Mouse (Mus musculus) liver, embryonic 11.5 days (tissue): ENCODE results near the gene Gnat2. TPM values are rescaled to one million over a fixed set of nuclear protein-coding genes. Genes with fewer than 3 reads are reported as not detected.

Experiments
- ATAC-seq: fragments of 200-750 bp; cut with Nextera tagmentation; replicated peaks from 2 replicates; pipeline ENCODE4 v1.8.0; 2017; ENCODE audit warnings: moderate number of reproducible peaks, mild to moderate bottlenecking, moderate TSS enrichment, moderate library complexity; ENCODE audit not compliant: low FRiP score
- DNase-seq: peaks from one replicate; pipeline ENCODE4 v3.0.0-alpha.2; 2017; ENCODE audit warnings: low spot score
- H3K27ac ChIP-seq: fragments of 300-500 bp; sonication (generic); 2 replicates; pipeline ENCODE4 v1.5.1; 2014; ENCODE audit warnings: mild to moderate bottlenecking, low read depth, low read length, control low read depth
- H3K27me3 ChIP-seq: fragments of 300-500 bp; sonication (generic); replicated peaks from 2 replicates; pipeline ENCODE4 v1.6.1; 2014; ENCODE audit warnings: low read length, mixed read lengths; ENCODE audit not compliant: control insufficient read depth, insufficient read depth
- H3K36me3 ChIP-seq: fragments of 300-500 bp; sonication (generic); 2 replicates; pipeline ENCODE4 v1.6.1; 2014; ENCODE audit warnings: mild to moderate bottlenecking, low read length, moderate library complexity, mixed read lengths; ENCODE audit not compliant: control insufficient read depth, insufficient read depth
- H3K4me1 ChIP-seq: fragments of 300-500 bp; sonication (generic); replicated peaks from 2 replicates; pipeline ENCODE4 v1.6.1; 2014; ENCODE audit warnings: low read length, mixed read lengths; ENCODE audit not compliant: control insufficient read depth, insufficient read depth
- H3K4me2 ChIP-seq: fragments of 300-500 bp; sonication (generic); 2 replicates; pipeline ENCODE4 v1.6.1; 2014; ENCODE audit warnings: mild to moderate bottlenecking, control low read depth, moderate library complexity
- H3K4me3 ChIP-seq: fragments of 300-500 bp; sonication (generic); 2 replicates; pipeline ENCODE4 v1.5.1; 2014; ENCODE audit warnings: low read depth, low read length, control low read depth
- H3K9ac ChIP-seq: fragments of 300-500 bp; sonication (generic); 2 replicates; pipeline ENCODE4 v1.6.1; 2014; ENCODE audit warnings: low read depth, low read length, control low read depth
- H3K9me3 ChIP-seq: fragments of 300-500 bp; sonication (generic); 2 replicates; pipeline ENCODE4 v1.6.1; 2016; ENCODE audit warnings: low read length, inconsistent platforms, mixed read lengths; ENCODE audit not compliant: control insufficient read depth
- WGBS: fragments of 180-500 bp; shearing (Covaris S2); extraction: QIAGEN DNeasy Blood & Tissue Kit; methylation state at CpG from one replicate; pipeline ENCODE4 v1.1.7; 2014; 5-methylcytosine and 5-hydroxymethylcytosine counted together
- polyA plus RNA-seq: library from polyadenylated mRNA; unstranded; fragments of >200 nt; fragmentation: Nextera tagmentation; extraction: Ambion mirVana; gene quantifications from 2 replicates; pipeline ENCODE4 v1.2.1, GENCODE M21; 2014

Gnat2 gene
- polyA plus RNA-seq, 1 experiment from 2014 or later: 4.2 TPM

GRCm38 (mm10) chr3:108147386-108148235 is 55.0 kb downstream of the Gnat2 start:
- Histone ChIP-seq H3K27ac (no peak overlapping the region; the same call in 1 of the 2 replicates), H3K27me3 (no peaks in the 10 kb centered on the region), H3K4me1 (peaks cover 19% of the 10 kb centered on the region), H3K36me3 (no peaks in the 10 kb centered on the region), H3K9me3 (no peaks in the 10 kb centered on the region), H3K4me2 (peak overlapping the region; percentile 29), H3K4me3 (no peak overlapping the region), H3K9ac (0 out of 2 replicates have a peak overlapping the region, but pooled peaks have one; percentile 34)
- ATAC-seq: peak; percentile 53
- WGBS: 65% methylated on average over 11 of the region's 11 CpGs
- peak; percentile 76 for DNase-seq

Other genes starting within 250 kb of the Gnat2 start
- gene Eps8l3, start 215.6 kb upstream of the Gnat2 start, polyA plus RNA-seq: not detected in 2 replicates
- 154 and 167 TPM in 2 replicates for gene Gstm5, start 197.0 kb upstream of the Gnat2 start, polyA plus RNA-seq
- gene Gstm7, start 161.0 kb upstream of the Gnat2 start, polyA plus RNA-seq: 10.8 and 12.0 TPM in 2 replicates
- gene Gstm6, start 149.0 kb upstream of the Gnat2 start, polyA plus RNA-seq: 9.2 and 9.5 TPM in 2 replicates
- 7.5 and 7.7 TPM in 2 replicates for gene Gstm3, start 123.5 kb upstream of the Gnat2 start, polyA plus RNA-seq
- gene Gstm2, start 106.3 kb upstream of the Gnat2 start, polyA plus RNA-seq: 16.7 and 18.2 TPM in 2 replicates
- gene Gstm1, start 74.8 kb upstream of the Gnat2 start, polyA plus RNA-seq: 244 and 267 TPM in 2 replicates
- 21.2 and 22.8 TPM in 2 replicates for gene Gstm4, start 47.9 kb upstream of the Gnat2 start, polyA plus RNA-seq
- 119 and 123 TPM in 2 replicates for gene Ampd2, start 6.1 kb upstream of the Gnat2 start, polyA plus RNA-seq
- 146 and 170 TPM in 2 replicates for gene Gnai3, start 53.4 kb downstream of the Gnat2 start, polyA plus RNA-seq
- 0.07 TPM in 1 of 2 replicates, not detected in the other for gene Gpr61, start 62.1 kb downstream of the Gnat2 start, polyA plus RNA-seq
- 0.88 and 1.5 TPM in 2 replicates for gene Amigo1, start 93.5 kb downstream of the Gnat2 start, polyA plus RNA-seq
- gene Cyb561d1, start 108.4 kb downstream of the Gnat2 start, polyA plus RNA-seq: 2.3 and 2.8 TPM in 2 replicates
- 8.7 and 8.9 TPM in 2 replicates for gene Atxn7l2, start 118.1 kb downstream of the Gnat2 start, polyA plus RNA-seq
- 0.05 and 0.08 TPM in 2 replicates for gene Sypl2, start 133.9 kb downstream of the Gnat2 start, polyA plus RNA-seq
- gene Psma5, start 164.1 kb downstream of the Gnat2 start, polyA plus RNA-seq: 335 and 351 TPM in 2 replicates
- 10.6 and 11.9 TPM in 2 replicates for gene Sort1, start 191.3 kb downstream of the Gnat2 start, polyA plus RNA-seq